Mouse (Mus musculus): ENCODE data around the gene Scml2.
"Not testable (repeated sequence)": the region's sequence is repeated elsewhere in the genome, so short reads cannot be mapped to it uniquely, and the experiment has no call there.

GRCm38 (mm10) chrX:161116893-161117292 lies at the start of gene Scml2:
- not testable (repeated sequence) for TF ChIP-seq CTCF, EP300 (IDR thresholded peaks at IDR 0.05)
